Comparison of ENCODE assay signal across 25 mouse cellular contexts in genomic region chr9:49310821-49311220, GRCm38 (mm10). TPM values are rescaled to one million over a fixed set of nuclear protein-coding genes. Genes with fewer than 3 reads are reported as not detected.
"Had no signal": no experiment of that assay in that cellular context is flagged by ENCODE, and none has a peak within 500 bp of the region (broad histone marks: within the 10 kb centered on the region; RNA-seq: fewer than 3 reads in every experiment).

No protein-coding gene starts in this region.

- H3K9me3 ChIP-seq: liver, embryonic 13.5 days; lung, embryonic 15.5 days; midbrain, embryonic 15.5 days; neural tube, embryonic 13.5 days; stomach, embryonic 15.5 days had no signal

- H3K4me2 ChIP-seq: liver, embryonic 13.5 days; lung, embryonic 15.5 days; midbrain, embryonic 15.5 days; neural tube, embryonic 13.5 days; stomach, embryonic 15.5 days had no signal

- H3K4me3 ChIP-seq: layer of hippocampus, adult 2 months; liver, embryonic 13.5 days; lung, embryonic 15.5 days; midbrain, embryonic 15.5 days; myocyte; neural tube, embryonic 13.5 days; stomach, embryonic 15.5 days had no signal

- DNase-seq: kidney, adult 2 months; kidney, postnatal 25 days; layer of hippocampus, adult 9-11 months; liver, embryonic 13.5 days; lung, postnatal 14 days; retina, postnatal 1 day; right cerebral cortex, postnatal 25 days; spleen, adult 18-20 months; thymus, postnatal 25 days had no signal

- H3K36me3 ChIP-seq: liver, embryonic 13.5 days; lung, embryonic 15.5 days; midbrain, embryonic 15.5 days; neural tube, embryonic 13.5 days; stomach, embryonic 15.5 days had no signal

- H3K9ac ChIP-seq: liver, embryonic 13.5 days; lung, embryonic 15.5 days; midbrain, embryonic 15.5 days; neural tube, embryonic 13.5 days; stomach, embryonic 15.5 days had no signal

- H3K27me3 ChIP-seq: liver, embryonic 13.5 days; lung, embryonic 15.5 days; midbrain, embryonic 15.5 days; neural tube, embryonic 13.5 days; stomach, embryonic 15.5 days had no signal

- H3K27ac ChIP-seq: kidney, postnatal 0 days; layer of hippocampus, adult 2 months; liver, embryonic 13.5 days; lung, embryonic 15.5 days; macrophage; midbrain, embryonic 15.5 days; neural tube, embryonic 13.5 days; stomach, embryonic 15.5 days had no signal

- H3K4me1 ChIP-seq: liver, embryonic 13.5 days; midbrain, embryonic 15.5 days; neural tube, embryonic 13.5 days; stomach, embryonic 15.5 days had no signal

- ATAC-seq: midbrain, embryonic 15.5 days had no signal

RNA-seq across cellular contexts. Expression of gene Drd2, which starts 29.6 kb away (rescaled TPM):
- total RNA-seq: liver, adult 2 months; megakaryocyte, adult 5-6 weeks; monocyte, adult 5-6 weeks; neutrophil, adult 5-6 weeks had no signal
- polyA plus RNA-seq: kidney, embryonic 14.5 days; kidney, postnatal 0 days; large intestine, adult 2 months; limb, embryonic 11.5 days; liver, adult 2 months; liver, embryonic 13.5 days; liver, embryonic 16.5 days; macrophage; myocyte had no signal
